Mouse (Mus musculus): ENCODE results near the gene Ptov1.
A peak's percentile ranks its signal among the peaks of the same experiment; 100 is the strongest.

Ptov1 gene

GRCm38 (mm10) chr7:44857042-44857552 is 12.5 kb downstream of the Ptov1 start, which contains the start of gene Pnkp:
Pnkp (plus strand) TSS chr7:44857139.
- peak; percentile 87 to 92 for DNase-seq

DNA sequence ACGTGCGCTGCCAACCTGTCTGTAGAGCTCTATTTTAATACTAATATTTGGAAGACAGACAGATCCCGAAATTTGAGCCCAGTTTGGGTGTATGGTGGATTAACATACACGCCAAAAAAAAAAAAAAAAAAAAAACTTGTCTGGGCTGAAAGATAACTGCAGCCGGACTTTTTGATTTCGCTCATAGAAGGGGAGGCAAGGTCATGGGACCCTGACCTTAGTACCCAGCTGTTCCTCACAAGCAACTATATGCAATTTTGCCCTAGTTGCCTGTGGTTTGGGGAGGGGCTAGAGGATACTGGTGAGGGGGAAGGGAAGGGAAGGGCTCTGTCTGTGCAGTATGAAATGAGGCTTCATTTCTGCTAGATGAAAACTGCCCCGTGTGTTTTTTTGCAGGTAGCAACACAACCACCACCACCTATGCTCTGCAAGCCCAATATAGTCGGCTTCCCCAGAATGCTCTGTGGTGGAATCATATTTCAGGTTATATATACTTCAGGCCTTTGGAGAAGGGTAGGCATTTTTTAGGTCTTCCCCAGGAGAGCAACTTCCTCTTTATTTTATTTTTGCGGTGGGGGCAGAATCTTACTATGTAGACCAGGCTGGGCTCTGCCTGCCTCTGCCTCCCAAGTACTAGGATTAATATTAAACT is 13.2 kb downstream of the Ptov1 start:
- no peak for DNase-seq

DNA sequence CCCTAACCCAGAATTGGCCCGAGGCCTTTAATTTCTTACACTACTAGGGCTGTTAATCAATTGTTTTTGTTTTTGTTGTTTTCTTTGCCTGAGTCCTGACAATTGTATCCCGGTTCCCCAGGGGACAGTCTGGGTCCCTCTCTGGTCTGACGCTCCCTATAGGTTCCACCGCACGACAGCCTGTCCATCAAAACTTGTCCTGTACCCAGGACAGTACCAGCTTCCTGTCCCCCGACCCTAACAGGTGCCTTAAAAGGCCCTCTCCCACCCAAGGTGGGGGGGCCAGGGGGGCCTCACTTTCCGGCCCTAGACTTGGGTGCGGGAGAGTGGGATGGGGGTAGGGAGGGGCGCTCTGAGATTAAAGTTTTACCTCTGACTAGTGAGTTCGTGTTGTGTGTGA is 14.6 kb downstream of the Ptov1 start:
- DNase-seq = no peak

DNA sequence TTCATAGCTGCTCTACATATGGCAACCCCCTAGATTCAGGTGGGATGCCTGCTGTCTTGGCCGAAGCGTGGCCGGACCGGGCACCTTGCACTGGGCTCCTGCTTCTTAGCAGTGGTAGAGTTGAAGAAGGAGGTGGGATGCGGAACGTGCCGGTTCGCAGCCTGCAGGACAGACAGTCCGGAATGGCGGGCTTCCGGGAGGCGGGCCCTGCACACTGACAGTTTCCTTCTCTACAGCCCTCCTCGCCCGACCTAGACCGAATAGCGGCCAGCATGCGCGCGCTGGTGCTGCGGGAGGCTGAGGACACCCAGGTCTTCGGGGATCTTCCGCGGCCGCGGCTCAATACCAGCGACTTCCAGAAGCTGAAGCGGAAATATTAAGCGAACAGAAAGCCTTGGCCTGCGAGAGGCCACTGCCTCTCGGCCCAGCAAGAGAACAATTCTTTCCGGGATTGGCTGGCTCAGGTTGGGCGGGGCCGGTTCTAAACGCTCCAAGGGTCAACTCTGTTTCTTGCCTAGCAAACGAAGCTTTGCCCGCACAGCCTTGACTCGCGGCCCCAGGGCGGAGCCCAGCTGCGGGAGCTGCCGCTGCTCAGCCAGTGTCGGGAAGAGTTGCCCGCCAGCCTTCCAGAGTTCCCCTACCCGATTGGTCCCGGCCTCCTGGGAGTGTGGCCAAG is 15.1 kb downstream of the Ptov1 start:
- DNase-seq = peak; percentile 89 to 94

DNA sequence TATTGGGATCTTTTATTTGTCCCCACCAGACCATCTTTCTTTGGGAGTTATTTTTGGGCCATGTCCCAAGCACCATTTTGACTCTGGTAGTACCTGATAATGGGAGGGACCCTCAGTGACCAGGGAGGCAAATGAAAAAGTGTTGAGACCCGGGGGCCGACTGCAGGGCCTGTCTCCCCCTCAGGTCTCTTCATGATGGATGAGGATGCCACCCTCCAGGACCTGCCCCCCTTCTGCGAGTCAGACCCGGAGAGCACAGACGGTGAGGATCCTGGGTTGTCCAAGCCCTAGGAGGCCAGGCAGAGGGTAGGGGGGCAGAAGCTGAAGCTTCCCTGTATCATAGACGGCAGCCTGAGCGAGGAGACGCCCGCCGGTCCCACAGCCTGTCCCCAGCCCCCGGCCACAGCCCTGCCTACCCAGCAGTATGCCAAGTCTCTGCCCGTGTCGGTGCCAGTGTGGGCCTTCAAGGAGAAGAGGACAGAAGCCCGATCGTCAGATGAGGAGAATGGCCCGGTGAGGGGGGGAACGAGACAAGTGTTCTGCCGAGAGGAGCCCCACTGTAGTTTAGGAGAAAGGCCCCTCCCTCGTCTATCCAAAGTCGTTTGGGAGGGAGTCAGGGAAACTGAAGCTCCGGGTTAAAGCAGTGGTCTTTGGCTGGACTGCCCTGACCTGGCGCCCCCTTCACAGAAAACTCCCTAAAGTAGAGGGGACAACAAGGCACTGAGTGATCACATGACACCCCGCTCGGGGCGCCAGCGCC is 15.8 kb downstream of the Ptov1 start:
- peak in 1 of 2 experiments; percentile 47 for DNase-seq

DNA sequence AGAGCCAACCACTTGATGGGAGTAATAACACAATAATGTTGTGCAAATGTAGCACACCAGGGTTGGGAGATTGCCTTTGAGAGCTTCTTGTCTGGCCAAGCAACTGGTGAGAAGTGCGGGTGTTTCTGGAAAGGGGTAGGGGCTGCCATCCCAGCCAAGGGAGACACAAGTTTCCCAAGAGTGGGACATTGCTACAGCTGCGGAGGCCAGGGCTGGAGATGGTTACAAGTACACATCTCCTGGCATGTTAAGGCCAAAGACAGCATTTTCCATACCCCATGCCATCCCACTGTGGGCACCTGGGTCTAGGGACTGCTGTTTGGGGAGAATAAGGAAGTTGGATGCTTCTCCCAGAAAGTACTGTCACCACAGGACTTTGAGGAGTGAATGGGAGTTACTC is 16.5 kb downstream of the Ptov1 start:
- DNase-seq = no peak

DNA sequence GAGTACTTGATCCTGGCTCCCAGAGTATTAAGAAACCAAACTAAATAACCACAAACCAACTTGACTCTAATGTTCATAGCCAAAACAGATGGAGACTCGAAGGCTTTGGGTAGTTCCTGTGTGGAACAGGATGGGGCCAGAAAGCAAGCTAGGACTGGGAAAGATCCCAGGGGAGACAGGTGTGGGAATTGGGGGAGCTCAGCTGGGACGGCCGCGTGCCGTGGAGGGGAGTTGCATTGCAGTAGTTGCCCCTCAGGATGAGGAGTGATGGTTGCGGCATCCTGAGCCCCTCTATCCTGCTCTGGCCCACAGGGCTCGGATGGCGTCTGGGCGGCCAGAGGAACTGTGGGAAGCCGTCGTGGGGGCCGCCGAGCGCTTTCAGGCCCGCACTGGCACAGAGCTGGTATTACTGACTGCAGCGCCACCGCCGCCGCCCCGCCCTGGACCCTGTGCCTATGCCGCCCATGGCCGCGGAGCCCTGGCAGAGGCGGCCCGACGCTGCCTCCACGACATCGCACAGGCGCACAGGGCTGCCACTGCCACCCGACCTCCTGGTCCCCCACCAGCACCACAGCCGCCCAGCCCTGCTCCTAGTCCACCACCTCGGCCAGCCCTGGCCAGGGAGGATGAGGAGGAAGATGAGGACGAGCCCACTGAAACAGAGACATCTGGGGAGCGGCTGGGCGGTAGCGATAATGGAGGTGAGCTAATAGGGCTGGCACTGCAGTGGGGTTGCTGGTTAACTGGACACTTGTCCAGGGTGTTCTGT is 17.1 kb downstream of the Ptov1 start:
- no peak for DNase-seq

GRCm38 (mm10) chr7:44851625-44852234 is 17.9 kb downstream of the Ptov1 start:
- DNase-seq = no peak

DNA sequence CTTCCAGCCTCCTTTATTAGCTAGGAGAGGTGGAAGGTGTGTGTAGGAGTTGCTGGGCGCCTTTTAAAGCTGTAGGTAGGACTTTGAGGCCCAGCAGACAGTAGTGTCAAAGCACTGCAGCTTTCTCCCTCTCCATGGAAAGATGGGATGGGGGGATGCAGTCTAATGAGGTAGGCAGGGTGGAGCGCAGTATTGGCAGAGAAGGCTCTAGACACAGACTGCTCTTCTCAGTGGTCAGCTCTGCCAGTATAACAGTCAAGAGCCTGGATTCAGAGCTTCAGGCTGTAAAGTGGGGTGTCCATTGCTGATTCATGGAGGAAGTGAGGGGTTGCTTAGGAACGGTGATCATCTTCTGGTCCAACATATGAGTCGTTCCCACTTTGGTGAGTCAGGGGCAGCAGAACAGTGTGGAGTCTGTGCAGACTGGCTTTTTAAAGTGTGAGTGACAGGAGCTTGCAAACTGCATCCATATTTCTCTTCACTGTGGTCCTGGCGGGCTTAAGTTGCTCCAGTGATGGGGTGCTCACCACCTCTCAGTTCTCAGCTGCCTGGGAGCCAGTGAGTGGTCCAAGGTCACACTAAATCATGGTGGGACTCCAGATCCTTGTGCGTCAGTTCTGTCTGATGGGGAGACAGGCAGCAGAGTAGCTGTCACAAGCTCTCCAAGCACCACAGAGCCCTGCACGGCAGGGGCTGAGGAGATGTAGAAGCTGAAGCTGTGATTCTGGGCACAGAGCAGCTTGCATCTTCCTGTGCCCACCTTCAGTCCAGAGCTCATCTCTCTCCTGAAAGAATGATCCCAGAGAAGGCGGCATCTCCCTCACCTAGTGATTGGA is 18.6 kb downstream of the Ptov1 start:
- no peak for DNase-seq

GRCm38 (mm10) chr7:44850146-44850545 is 19.4 kb downstream of the Ptov1 start:
- DNase-seq = peak; percentile 87 to 92

GRCm38 (mm10) chr7:44849416-44850111 is 20.0 kb downstream of the Ptov1 start:
- DNase-seq = peak; percentile 91 to 95

DNA sequence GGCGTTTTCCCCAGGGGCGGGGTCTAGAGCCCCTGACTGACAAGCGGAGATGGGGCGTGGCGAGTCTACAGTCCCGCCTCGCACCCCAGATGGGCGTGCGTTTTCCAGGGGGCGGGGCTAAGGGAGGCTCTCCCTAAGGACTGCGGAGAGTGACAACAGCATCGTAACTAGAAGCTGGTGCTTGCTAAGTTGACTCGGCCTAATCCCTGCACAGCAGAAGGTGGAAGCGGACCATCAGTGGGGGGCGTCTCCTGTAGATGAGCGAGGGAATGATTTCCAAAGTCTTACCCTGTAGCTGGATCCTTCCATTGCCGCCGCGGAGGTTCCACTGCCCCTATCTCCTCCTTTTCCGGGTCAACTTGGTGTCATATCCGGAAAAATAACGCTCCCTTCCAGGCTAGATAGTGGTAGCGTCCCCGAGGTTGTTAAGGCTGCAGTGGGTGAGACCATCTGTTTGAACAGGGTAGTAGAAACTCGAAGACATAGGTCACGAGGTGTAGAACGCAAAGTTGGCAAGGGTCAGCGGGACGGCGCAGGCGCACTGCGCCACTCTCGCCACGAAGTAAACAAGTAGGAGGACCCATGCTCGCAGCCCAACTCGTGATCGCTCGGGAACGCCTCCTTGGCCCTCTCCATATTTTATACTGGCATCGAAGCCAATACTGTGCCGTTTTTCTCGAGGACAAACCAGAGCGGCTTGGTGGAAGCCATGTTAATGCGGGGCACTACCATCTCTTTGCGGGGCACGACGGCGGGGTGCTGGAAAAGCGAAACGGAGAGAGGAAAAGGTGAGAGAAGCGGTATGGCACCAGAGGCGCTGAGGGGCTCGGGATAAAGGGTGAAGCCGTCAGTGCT is 20.8 kb downstream of the Ptov1 start, which contains the start of the genes Akt1s1 and Tbc1d17:
Gene Akt1s1 (plus strand): TSS at position 431 of the 855 bp plus-strand sequence.
Gene Tbc1d17 (minus strand): TSS at position 519 of the 855 bp plus-strand sequence.
- peak; percentile 97 to 98 for DNase-seq

DNA sequence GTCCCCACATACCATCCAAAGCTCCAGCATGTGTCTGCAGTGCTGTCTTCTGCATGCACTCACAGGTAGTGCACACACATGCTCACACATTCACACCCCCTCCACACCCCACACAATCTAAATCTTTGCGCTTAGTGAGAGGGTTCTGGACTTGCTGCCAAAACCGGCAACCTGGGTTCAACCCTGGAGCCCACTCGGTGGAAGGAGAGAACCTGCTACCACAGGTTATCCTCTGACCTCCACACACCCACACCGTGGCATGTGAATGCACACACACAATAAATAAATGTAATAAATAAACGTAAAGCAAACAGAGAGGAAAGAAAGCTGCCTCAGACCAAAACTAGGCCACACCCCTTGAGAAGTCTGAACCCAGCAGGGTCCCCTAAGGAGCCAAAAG is 21.8 kb downstream of the Ptov1 start:
- no peak for DNase-seq

GRCm38 (mm10) chr7:44846804-44847203 is 22.8 kb downstream of the Ptov1 start:
- no peak for DNase-seq

GRCm38 (mm10) chr7:44845006-44845405 is 24.6 kb downstream of the Ptov1 start:
- DNase-seq = no peak

- DNase-seq = no peak
These were observed 27.6 kb downstream of the Ptov1 start for GRCm38 (mm10) chr7:44841825-44842463.

GRCm38 (mm10) chr7:44840426-44840825 is 29.2 kb downstream of the Ptov1 start:
- DNase-seq = no peak

DNA sequence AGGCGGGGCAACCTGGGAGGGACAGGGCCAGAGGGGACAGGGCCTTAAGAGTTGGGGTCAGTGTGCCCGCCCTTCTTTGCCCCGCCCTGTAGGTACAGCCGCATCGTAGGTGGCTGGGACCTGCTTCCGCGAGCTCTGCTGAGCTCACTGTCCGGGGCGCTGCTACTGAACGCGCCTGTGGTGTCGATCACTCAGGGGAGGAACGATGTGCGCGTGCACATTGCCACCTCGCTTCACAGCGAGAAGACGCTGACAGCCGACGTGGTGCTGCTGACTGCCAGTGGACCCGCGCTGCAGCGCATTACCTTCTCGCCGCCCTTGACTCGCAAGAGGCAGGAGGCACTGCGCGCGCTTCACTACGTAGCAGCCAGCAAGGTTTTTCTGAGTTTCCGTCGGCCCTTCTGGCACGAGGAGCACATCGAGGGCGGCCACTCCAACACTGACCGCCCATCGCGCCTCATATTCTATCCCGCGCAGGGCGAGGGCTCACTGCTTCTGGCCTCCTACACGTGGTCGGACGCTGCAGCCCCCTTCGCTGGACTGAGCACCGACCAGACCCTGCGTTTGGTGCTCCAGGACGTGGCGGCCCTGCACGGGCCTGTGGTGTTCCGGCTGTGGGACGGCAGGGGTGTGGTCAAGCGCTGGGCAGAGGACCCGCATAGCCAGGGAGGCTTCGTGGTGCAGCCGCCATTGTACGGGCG is 29.9 kb downstream of the Ptov1 start:
- DNase-seq = peak; percentile 63 to 76
